Mouse (Mus musculus) myocyte (in vitro differentiated cells): ENCODE measurements around the gene Atp8b4.

Experiments
- CEBPB ChIP-seq: IDR thresholded peaks from 2 replicates; pipeline ENCODE4 v1.6.1; 2011; ENCODE audit warnings: mild to moderate bottlenecking, moderate library complexity; ENCODE audit not compliant: poor library complexity, insufficient read depth, severe bottlenecking
- MAX ChIP-seq: IDR thresholded peaks from one replicate; pipeline ENCODE4 v1.6.1; 2011; ENCODE audit warnings: low read depth, mild to moderate bottlenecking, control low read depth
- MYOD1 ChIP-seq, 3 experiments: IDR thresholded peaks; one replicate each; pipeline ENCODE4 v1.6.1; 2011; ENCODE audit warnings: control low read depth in 2 of 3, low read depth in 2 of 3, mild to moderate bottlenecking in 2 of 3, moderate library complexity in 1 of 3; ENCODE audit not compliant: insufficient read length in 2 of 3, control insufficient read depth in 1 of 3
- MYOG ChIP-seq, 3 experiments: IDR thresholded peaks; one replicate each; pipeline ENCODE4 v1.6.1; 2011; ENCODE audit warnings: control low read depth in 2 of 3, low read depth in 2 of 3, mild to moderate bottlenecking in 2 of 3; ENCODE audit not compliant: insufficient read length in 2 of 3, control insufficient read depth in 1 of 3, insufficient read depth in 1 of 3
- POLR2A ChIP-seq: IDR thresholded peaks from one replicate; pipeline ENCODE4 v1.6.1; 2011; ENCODE audit warnings: low read depth, mild to moderate bottlenecking, control low read depth, moderate library complexity; ENCODE audit not compliant: insufficient read length
- POLR2AphosphoS2 ChIP-seq: IDR thresholded peaks from one replicate; pipeline ENCODE4 v1.6.1; 2011; ENCODE audit warnings: low read depth, control low read depth; ENCODE audit not compliant: insufficient read length
- SRF ChIP-seq: IDR thresholded peaks from one replicate; pipeline ENCODE4 v1.6.1; 2011; ENCODE audit warnings: low read depth; ENCODE audit not compliant: control insufficient read depth, insufficient read length
- TCF12 ChIP-seq: IDR thresholded peaks from one replicate; pipeline ENCODE4 v1.6.1; 2011; ENCODE audit warnings: mild to moderate bottlenecking, control low read depth; ENCODE audit not compliant: poor library complexity, insufficient read depth, severe bottlenecking
- TCF3 ChIP-seq: IDR thresholded peaks from one replicate; pipeline ENCODE4 v1.6.1; 2011; ENCODE audit warnings: low read depth, control low read depth; ENCODE audit not compliant: insufficient read length
- USF1 ChIP-seq: IDR thresholded peaks from one replicate; pipeline ENCODE4 v1.6.1; 2011; ENCODE audit warnings: low read depth, mild to moderate bottlenecking, control low read depth, moderate library complexity

GRCm38 (mm10) chr2:126498761-126499452 lies 1.6 kb downstream of the Atp8b4 start:
- TF ChIP-seq USF1 (no peak), MYOD1 (IDR thresholded peaks at IDR 0.05; ENCODE audit: control insufficient read depth in 1 of 3, insufficient read length in 2 of 3, low read depth in 2 of 3) (no peak), POLR2A (no peak), POLR2AphosphoS2 (no peak), MAX (no peak), TCF12 (no peak), CEBPB (no peak), MYOG (IDR thresholded peaks at IDR 0.05; ENCODE audit: control insufficient read depth in 1 of 3, insufficient read depth in 1 of 3, insufficient read length in 2 of 3, low read depth in 2 of 3) (no peak), SRF (no peak), TCF3 (no peak)
